Mouse (Mus musculus): Measurements from ENCODE around the gene Olfr1442. TPM values are rescaled to one million over a fixed set of nuclear protein-coding genes. Genes with fewer than 3 reads are reported as not detected.

Gene Olfr1442
- total RNA-seq, 4 experiments from 2014 or later = not detected

Other genes starting within 250 kb of the Olfr1442 start
- under 1 TPM in 1 of 4 experiments, not detected in 3; 0.09 TPM for gene Pfpl, start 242.5 kb upstream of the Olfr1442 start, total RNA-seq (2022)
- 10 to 100 TPM in 2 of 4 experiments, 1 to 10 TPM in 2; 9.2 to 86.4 (median 32.6) TPM for gene Mpeg1, start 209.7 kb upstream of the Olfr1442 start, total RNA-seq (2022)
- 10 to 100 TPM; 33.0 to 35.3 (median 34.1) TPM for gene Dtx4, start 169.0 kb upstream of the Olfr1442 start, total RNA-seq (2022)
- gene Fam111a, start 124.7 kb upstream of the Olfr1442 start, total RNA-seq (2022) = 1 to 10 TPM; 1.3 to 3.1 (median 1.8) TPM
- gene Gm4952, start 70.5 kb upstream of the Olfr1442 start, total RNA-seq (2022) = under 1 TPM in 1 of 4 experiments, not detected in 3; 0.14 TPM
- not detected for gene Glyat, start 37.1 kb upstream of the Olfr1442 start, total RNA-seq (2022)
- not detected for gene Olfr1443, start 7.7 kb downstream of the Olfr1442 start, total RNA-seq (2022)
- not detected for gene Keg1, start 25.3 kb downstream of the Olfr1442 start, total RNA-seq (2022)
- 1 to 10 TPM; 3.2 to 4.3 (median 3.4) TPM for gene Cntf, start 95.2 kb downstream of the Olfr1442 start, total RNA-seq (2022)
- 10 to 100 TPM; 85.2 to 96.0 (median 91.8) TPM for gene Zfp91, start 125.7 kb downstream of the Olfr1442 start, total RNA-seq (2022)
- 1 to 10 TPM; 1.5 to 3.8 (median 2.1) TPM for gene Lpxn, start 125.8 kb downstream of the Olfr1442 start, total RNA-seq (2022)
- gene Gm5244, start 176.2 kb downstream of the Olfr1442 start, total RNA-seq (2022) = not detected
- gene Olfr1444, start 186.8 kb downstream of the Olfr1442 start, total RNA-seq (2022) = not detected
- not detected for gene Olfr1445, start 213.4 kb downstream of the Olfr1442 start, total RNA-seq (2022)
- not detected for gene Olfr1446, start 223.1 kb downstream of the Olfr1442 start, total RNA-seq (2022)
- not detected for gene Olfr1447, start 233.3 kb downstream of the Olfr1442 start, total RNA-seq (2022)